In the genomic region with DNA sequence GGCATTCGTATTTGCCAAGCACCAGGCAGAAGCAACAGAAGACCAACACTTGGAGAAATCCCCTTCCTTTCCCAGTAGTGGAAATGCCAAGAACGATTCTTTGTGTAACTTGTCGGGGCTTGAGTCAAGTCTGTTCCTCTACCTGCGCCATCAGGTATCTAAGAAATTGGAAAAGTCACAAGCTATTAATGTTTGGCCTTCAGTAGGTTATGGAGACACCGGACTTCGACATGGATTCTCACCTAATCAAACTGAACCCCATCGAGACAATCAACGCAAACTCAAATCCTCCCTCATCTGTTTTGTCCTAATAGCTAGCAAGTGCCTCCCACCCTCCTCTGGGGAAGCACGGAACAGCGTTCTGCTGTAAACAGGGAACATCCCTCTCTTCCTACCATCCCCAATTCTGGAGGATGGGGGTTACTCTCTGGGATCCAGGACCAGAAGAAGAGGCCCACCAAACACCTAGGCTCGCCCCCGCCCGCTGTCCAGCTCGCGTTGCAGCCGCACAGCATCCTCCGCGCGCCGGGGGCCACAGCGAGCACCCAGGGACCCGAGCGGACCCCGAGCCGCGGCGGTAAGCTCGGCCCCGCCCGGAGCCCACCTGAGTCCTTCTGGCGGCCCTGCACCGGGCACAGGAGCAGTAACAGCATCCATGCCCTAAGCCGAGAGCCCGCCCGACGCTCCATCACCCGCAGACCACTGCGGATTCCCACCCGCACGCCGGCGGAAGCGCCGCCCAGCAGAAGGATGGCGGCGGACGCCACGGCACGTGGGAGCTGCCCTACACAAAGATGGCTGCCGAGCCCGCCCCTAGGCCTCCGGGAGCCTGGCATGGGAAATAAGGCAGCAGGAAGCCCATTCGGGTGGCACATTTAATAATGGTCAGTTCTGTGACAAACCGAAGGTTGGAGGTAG, we compare ENCODE assay signal across 8 mouse cellular contexts. TPM values are rescaled to one million over a fixed set of nuclear protein-coding genes. Genes with fewer than 3 reads are reported as not detected.
A peak's percentile ranks its signal among the peaks of the same experiment; 100 is the strongest.
DNase-seq lines count a peak whose midpoint lies in the region; ATAC-seq and TF ChIP-seq lines count a peak whose summit lies in the region.

A gene (minus strand): TSS at position 780 of the 918 bp plus-strand sequence.

- TF ChIP-seq CTCF in heart, adult 2 months (IDR thresholded peaks at IDR 0.05) = no peak
- no peak for TF ChIP-seq CTCF in spleen, adult 2 months (IDR thresholded peaks at IDR 0.05; ENCODE audit: extremely low read depth, insufficient read depth, insufficient read length, insufficient replicate concordance)

- H3K4me2 ChIP-seq in embryonic facial prominence, embryonic 13.5 days = peak within 1 kb of the TSS; percentile 74
- H3K4me2 ChIP-seq in limb, embryonic 13.5 days (replicated peaks) = peak within 1 kb of the TSS; percentile 76
- peak within 1 kb of the TSS; percentile 66 for H3K4me2 ChIP-seq in midbrain, embryonic 15.5 days

- H3K27ac ChIP-seq in embryonic facial prominence, embryonic 13.5 days = peak within 1 kb of the TSS; percentile 68
- H3K27ac ChIP-seq in heart, adult 2 months = peak within 1 kb of the TSS; percentile 36
- H3K27ac ChIP-seq in limb, embryonic 13.5 days = 0 out of 2 replicates have a peak within 1 kb of the TSS, but pooled peaks have one; percentile 22
- H3K27ac ChIP-seq in midbrain, embryonic 15.5 days = peak within 1 kb of the TSS; percentile 86
- no peak within 1 kb of the TSS for H3K27ac ChIP-seq in spleen, adult 2 months (ENCODE audit: insufficient read depth, low read length)

- H3K27me3 ChIP-seq in embryonic facial prominence, embryonic 13.5 days = peaks cover 13% of the 10 kb centered on the region
- no peaks in the 10 kb centered on the region for H3K27me3 ChIP-seq in heart, adult 2 months (ENCODE audit: control insufficient read depth, insufficient read depth, low read length)
- H3K27me3 ChIP-seq in limb, embryonic 13.5 days = peaks cover 26% of the 10 kb centered on the region
- H3K27me3 ChIP-seq in midbrain, embryonic 15.5 days (replicated peaks) = peaks cover 8% of the 10 kb centered on the region; the same call in 1 of the 2 replicates
- H3K27me3 ChIP-seq in spleen, adult 2 months (ENCODE audit: control insufficient read depth, insufficient read depth, low read length) = no peaks in the 10 kb centered on the region

- peak; percentile 80 for DNase-seq in 3134 (ENCODE audit: extremely low read depth, insufficient read length, low spot score)
- peak; percentile 79 for DNase-seq in adrenal gland, postnatal 25 days
- peak; percentile 84 to 85 for DNase-seq in heart, adult 2 months
- peak; percentile 59 to 74 for DNase-seq in kidney, adult 8-10 months
- DNase-seq in spleen, adult 2 months (ENCODE audit: low read depth in 1 of 2, low spot score in 2 of 2) = peak in 1 of 2 experiments; percentile 69

- peak; percentile 48; the same call in 1 of the 2 replicates for TF ChIP-seq POLR2A in heart, adult 2 months (IDR thresholded peaks at IDR 0.05; ENCODE audit: insufficient read depth, low read depth, low read length)
- peak; percentile 34 for TF ChIP-seq POLR2A in spleen, adult 2 months (IDR thresholded peaks at IDR 0.05; ENCODE audit: low read depth, low read length)

- H3K9ac ChIP-seq in embryonic facial prominence, embryonic 13.5 days = peak within 1 kb of the TSS; percentile 92
- H3K9ac ChIP-seq in heart, adult 2 months (ENCODE audit: low read depth, low read length) = peak within 1 kb of the TSS; percentile 62
- peak within 1 kb of the TSS; percentile 94 for H3K9ac ChIP-seq in limb, embryonic 13.5 days
- H3K9ac ChIP-seq in midbrain, embryonic 15.5 days = peak within 1 kb of the TSS; percentile 92

- H3K9me3 ChIP-seq in embryonic facial prominence, embryonic 13.5 days = no peaks in the 10 kb centered on the region
- no peaks in the 10 kb centered on the region for H3K9me3 ChIP-seq in limb, embryonic 13.5 days
- no peaks in the 10 kb centered on the region for H3K9me3 ChIP-seq in midbrain, embryonic 15.5 days

- peak within 1 kb of the TSS; percentile 89 for H3K4me3 ChIP-seq in embryonic facial prominence, embryonic 13.5 days
- H3K4me3 ChIP-seq in heart, adult 2 months = peak within 1 kb of the TSS; percentile 94
- H3K4me3 ChIP-seq in limb, embryonic 13.5 days = peak within 1 kb of the TSS; percentile 89
- peak within 1 kb of the TSS; percentile 76 for H3K4me3 ChIP-seq in midbrain, embryonic 15.5 days
- H3K4me3 ChIP-seq in spleen, adult 2 months (ENCODE audit: extremely low read depth, insufficient read depth, insufficient read length) = peak within 1 kb of the TSS; percentile 75

- H3K79me2 ChIP-seq in heart, adult 2 months (replicated peaks; ENCODE audit: control insufficient read depth, insufficient read depth, low read length) = no peaks in the 10 kb centered on the region

- H3K36me3 ChIP-seq in embryonic facial prominence, embryonic 13.5 days = peaks cover 31% of the 10 kb centered on the region
- H3K36me3 ChIP-seq in heart, adult 2 months (ENCODE audit: control insufficient read depth, insufficient read depth, low read length) = peaks cover 2% of the 10 kb centered on the region; the same call in 1 of the 2 replicates
- H3K36me3 ChIP-seq in limb, embryonic 13.5 days = peaks cover 31% of the 10 kb centered on the region
- H3K36me3 ChIP-seq in midbrain, embryonic 15.5 days (replicated peaks) = peaks cover 7% of the 10 kb centered on the region; the same call in 1 of the 2 replicates
- peaks cover 12% of the 10 kb centered on the region for H3K36me3 ChIP-seq in spleen, adult 2 months (ENCODE audit: control insufficient read depth, insufficient read depth, low read length)

- peaks cover 15% of the 10 kb centered on the region for H3K4me1 ChIP-seq in embryonic facial prominence, embryonic 13.5 days
- peaks cover 2% of the 10 kb centered on the region; the same call in 1 of the 2 replicates for H3K4me1 ChIP-seq in heart, adult 2 months (ENCODE audit: control insufficient read depth, insufficient read depth, low read length)
- peaks cover 15% of the 10 kb centered on the region for H3K4me1 ChIP-seq in limb, embryonic 13.5 days
- H3K4me1 ChIP-seq in midbrain, embryonic 15.5 days = peaks cover 20% of the 10 kb centered on the region
- H3K4me1 ChIP-seq in spleen, adult 2 months (ENCODE audit: control insufficient read depth, insufficient read depth, insufficient read length) = no peaks in the 10 kb centered on the region; the same call in 1 of the 2 replicates

- 2% methylated on average over 54 of the region's 54 CpGs for WGBS in embryonic facial prominence, embryonic 13.5 days
- WGBS in heart, adult 2 months = 4% methylated on average over 54 of the region's 54 CpGs
- 2% methylated on average over 54 of the region's 54 CpGs for WGBS in limb, embryonic 13.5 days
- WGBS in midbrain, embryonic 15.5 days = 2% methylated on average over 53 of the region's 54 CpGs
- WGBS in spleen, adult 2 months = 4% methylated on average over 54 of the region's 54 CpGs

- 0 out of 2 replicates have a peak, but pooled peaks have one; percentile 44 for TF ChIP-seq EP300 in heart, adult 2 months (IDR thresholded peaks at IDR 0.05; ENCODE audit: insufficient read depth, low read depth, low read length)

- peak; percentile 86 for ATAC-seq in embryonic facial prominence, embryonic 13.5 days (ENCODE audit: insufficient number of reproducible peaks, insufficient read depth, low FRiP score, low TSS enrichment, low read depth)
- ATAC-seq in limb, embryonic 13.5 days (ENCODE audit: low FRiP score, low read depth) = peak; percentile 95
- ATAC-seq in midbrain, embryonic 15.5 days (replicated peaks) = peak; percentile 97

- intact Hi-C loops in heart, adult 2 months (cut with DNase I) = no loop called here

RNA-seq across cellular contexts. Expression of the gene that starts here (rescaled TPM):
- 29.6 and 34.0 TPM in 2 replicates for total RNA-seq in adrenal gland, postnatal 25 days (2021)
- polyA plus RNA-seq in embryonic facial prominence, embryonic 13.5 days (2015; fragmentation: Nextera tagmentation; extraction: Ambion mirVana) = 80.3 and 83.6 TPM in 2 replicates
- total RNA-seq in heart, adult 2 months (2021) = 10 to 100 TPM; 10.8 to 11.0 TPM
- 12.9 and 18.0 TPM in 2 replicates for polyA plus RNA-seq in heart, adult 2 months (2012; rRNA removed)
- 78.7 and 79.7 TPM in 2 replicates for polyA plus RNA-seq in limb, embryonic 13.5 days (2015; fragmentation: Nextera tagmentation; extraction: Ambion mirVana)
- polyA plus RNA-seq in midbrain, embryonic 15.5 days (2015; fragmentation: Nextera tagmentation; extraction: Ambion mirVana) = 52.6 and 56.4 TPM in 2 replicates
- polyA plus RNA-seq in spleen, adult 2 months (2012; rRNA removed) = 17.9 and 18.2 TPM in 2 replicates
